Mouse (Mus musculus) CH12.LX (cell line): Measurements from ENCODE around the gene Afg1l.

Source experiments
- CHD2 ChIP-seq: IDR thresholded peaks from 2 replicates; pipeline ENCODE4 v1.6.1; 2011; ENCODE audit warnings: low read length, improper control_type of control experiment
- CTCF ChIP-seq, 2 experiments: IDR thresholded peaks in 1 of 2; conservative IDR thresholded peaks in 1 of 2; 2 replicates each; pipeline ENCODE4 v1.5.1; 2011 to 2012; ENCODE audit warnings: low read depth in 2 of 2, low read length in 2 of 2, improper control_type of control experiment in 1 of 2, inconsistent platforms in 1 of 2, mild to moderate bottlenecking in 1 of 2, moderate library complexity in 1 of 2
- EP300 ChIP-seq: IDR thresholded peaks from 2 replicates; pipeline ENCODE4 v1.6.1; 2011; ENCODE audit warnings: low read length, improper control_type of control experiment
- POLR2A ChIP-seq: IDR thresholded peaks from 2 replicates; pipeline ENCODE4 v1.6.1; 2011; ENCODE audit warnings: low read depth, mild to moderate bottlenecking, improper control_type of control experiment, low read length
- USF1 ChIP-seq: IDR thresholded peaks from 2 replicates; pipeline ENCODE4 v1.6.1; 2014; ENCODE audit warnings: low read depth, mild to moderate bottlenecking, inconsistent platforms, low read length, improper control_type of control experiment
- ZC3H11A ChIP-seq: IDR thresholded peaks from 2 replicates; pipeline ENCODE4 v1.6.1; 2012; ENCODE audit warnings: low read depth, mild to moderate bottlenecking, inconsistent platforms, low read length, improper control_type of control experiment

DNA sequence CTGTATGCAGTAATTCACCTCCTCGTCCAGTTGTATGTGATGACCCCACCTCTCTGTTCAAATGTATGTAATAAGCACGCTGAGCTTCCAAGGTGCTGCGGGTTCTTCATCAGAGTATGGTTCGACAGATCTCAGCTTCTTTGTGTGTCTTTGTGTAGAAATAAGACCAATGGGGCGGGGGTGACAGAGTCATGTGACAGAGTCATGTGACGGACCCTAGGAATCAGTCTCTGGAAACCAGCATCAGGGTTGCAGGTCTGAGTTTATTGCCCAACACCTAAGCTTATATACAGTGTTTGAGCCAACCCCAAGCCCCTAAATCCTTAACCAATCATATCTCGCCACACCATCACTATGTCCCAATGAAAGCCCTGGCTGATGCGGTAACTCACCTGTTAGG is 171.9 kb downstream of the Afg1l start:
- no peak for TF ChIP-seq POLR2A
- TF ChIP-seq CTCF (conservative IDR thresholded peaks at IDR 0.05 in 1 of 2, IDR thresholded peaks at IDR 0.05 in 1 of 2; ENCODE audit: low read depth in 2 of 2, low read length in 2 of 2), result no peak
- TF ChIP-seq CHD2, result no peak
- no peak for TF ChIP-seq EP300
- peak; percentile 5; the same call in 1 of the 2 replicates for TF ChIP-seq USF1
- TF ChIP-seq ZC3H11A, result no peak
